Mouse (Mus musculus): ENCODE measurements around the gene Rnf135. TPM values are rescaled to one million over a fixed set of nuclear protein-coding genes. Genes with fewer than 3 reads are reported as not detected.
"Not testable (repeated sequence)": the region's sequence is repeated elsewhere in the genome, so short reads cannot be mapped to it uniquely, and the experiment has no call there.

Rnf135 gene
- polyA plus RNA-seq, 1 experiment from 2014 or later: 3.6 TPM

DNA sequence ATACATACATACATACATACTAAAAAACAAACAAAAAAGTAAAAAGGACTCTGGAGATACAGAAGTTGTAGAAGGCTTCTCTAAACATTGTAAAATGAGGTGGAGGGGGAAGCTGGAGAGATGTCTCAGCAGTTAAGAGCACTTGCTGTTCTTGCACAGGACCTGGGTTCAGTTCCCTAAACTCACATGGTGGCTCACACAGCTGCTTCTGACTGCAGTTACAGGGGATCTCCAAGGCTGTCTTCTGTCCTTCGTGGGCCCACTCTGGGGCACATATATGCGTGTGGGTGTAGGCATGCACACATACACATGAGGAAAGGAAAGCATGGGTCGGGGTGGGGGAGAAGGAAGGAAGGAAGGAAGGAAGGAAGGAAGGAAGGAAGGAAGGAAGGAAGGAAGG, 14.0 kb upstream of the Rnf135 start:
- H3K27ac ChIP-seq (ENCODE audit: low read length): no peak overlapping the region
- ATAC-seq: no peak
- no peak overlapping the region for H3K4me3 ChIP-seq (ENCODE audit: low read depth, low read length)
- H3K27me3 ChIP-seq (ENCODE audit: control insufficient read depth, insufficient read depth, low read depth, low read length): no peaks in the 10 kb centered on the region
- H3K9me3 ChIP-seq (replicated peaks; ENCODE audit: control insufficient read depth, low read length, poor library complexity, severe bottlenecking): no peaks in the 10 kb centered on the region
- no peak overlapping the region for H3K4me2 ChIP-seq (ENCODE audit: low read length)
- H3K36me3 ChIP-seq (ENCODE audit: control insufficient read depth, insufficient read depth, low read length): no peaks in the 10 kb centered on the region
- no peak overlapping the region for H3K9ac ChIP-seq (ENCODE audit: low read depth, low read length)
- 83% methylated on average over 3 of the region's 3 CpGs for WGBS
- no peaks in the 10 kb centered on the region for H3K4me1 ChIP-seq (ENCODE audit: control insufficient read depth, insufficient read depth, low read length)

- Histone ChIP-seq H3K4me3 (ENCODE audit: low read depth, low read length) (no peak overlapping the region), H3K9ac (ENCODE audit: low read depth, low read length) (no peak overlapping the region), H3K27ac (ENCODE audit: low read length) (no peak overlapping the region), H3K36me3 (ENCODE audit: control insufficient read depth, insufficient read depth, low read length) (no peaks in the 10 kb centered on the region), H3K27me3 (ENCODE audit: control insufficient read depth, insufficient read depth, low read depth, low read length) (no peaks in the 10 kb centered on the region), H3K4me1 (ENCODE audit: control insufficient read depth, insufficient read depth, low read length) (no peaks in the 10 kb centered on the region), H3K4me2 (ENCODE audit: low read length) (no peak overlapping the region), H3K9me3 (replicated peaks; ENCODE audit: control insufficient read depth, low read length, poor library complexity, severe bottlenecking) (no peaks in the 10 kb centered on the region)
- WGBS: 86% methylated on average over 5 of the region's 5 CpGs
- no peak for ATAC-seq
These were observed 13.3 kb upstream of the Rnf135 start for GRCm38 (mm10) chr11:80170351-80170750.

GRCm38 (mm10) chr11:80171884-80172283, 11.8 kb upstream of the Rnf135 start:
- Histone ChIP-seq H3K4me3 (ENCODE audit: low read depth, low read length) (no peak overlapping the region), H3K4me2 (ENCODE audit: low read length) (no peak overlapping the region), H3K9me3 (replicated peaks; ENCODE audit: control insufficient read depth, low read length, poor library complexity, severe bottlenecking) (no peaks in the 10 kb centered on the region), H3K27me3 (ENCODE audit: control insufficient read depth, insufficient read depth, low read depth, low read length) (no peaks in the 10 kb centered on the region), H3K36me3 (ENCODE audit: control insufficient read depth, insufficient read depth, low read length) (no peaks in the 10 kb centered on the region), H3K27ac (ENCODE audit: low read length) (no peak overlapping the region), H3K9ac (ENCODE audit: low read depth, low read length) (no peak overlapping the region), H3K4me1 (ENCODE audit: control insufficient read depth, insufficient read depth, low read length) (no peaks in the 10 kb centered on the region)
- 73% methylated on average over 4 of the region's 4 CpGs for WGBS
- ATAC-seq: no peak

- Histone ChIP-seq H3K36me3 (ENCODE audit: control insufficient read depth, insufficient read depth, low read length) (no peaks in the 10 kb centered on the region), H3K9ac (ENCODE audit: low read depth, low read length) (no peak overlapping the region), H3K4me2 (ENCODE audit: low read length) (no peak overlapping the region), H3K9me3 (replicated peaks; ENCODE audit: control insufficient read depth, low read length, poor library complexity, severe bottlenecking) (no peaks in the 10 kb centered on the region), H3K4me3 (ENCODE audit: low read depth, low read length) (no peak overlapping the region), H3K4me1 (ENCODE audit: control insufficient read depth, insufficient read depth, low read length) (no peaks in the 10 kb centered on the region), H3K27ac (ENCODE audit: low read length) (no peak overlapping the region), H3K27me3 (ENCODE audit: control insufficient read depth, insufficient read depth, low read depth, low read length) (no peaks in the 10 kb centered on the region)
- ATAC-seq: no peak
- 82% methylated on average over 11 of the region's 11 CpGs for WGBS
These were observed 9.5 kb upstream of the Rnf135 start for GRCm38 (mm10) chr11:80173963-80174670.

GRCm38 (mm10) chr11:80176911-80177895, 6.4 kb upstream of the Rnf135 start:
- 83% methylated on average over 11 of the region's 11 CpGs for WGBS
- H3K4me1 ChIP-seq (ENCODE audit: control insufficient read depth, insufficient read depth, low read length): no peaks in the 10 kb centered on the region
- no peaks in the 10 kb centered on the region for H3K9me3 ChIP-seq (replicated peaks; ENCODE audit: control insufficient read depth, low read length, poor library complexity, severe bottlenecking)
- ATAC-seq: no peak
- H3K36me3 ChIP-seq (ENCODE audit: control insufficient read depth, insufficient read depth, low read length): no peaks in the 10 kb centered on the region
- no peak overlapping the region for H3K27ac ChIP-seq (ENCODE audit: low read length)
- H3K4me3 ChIP-seq (ENCODE audit: low read depth, low read length): no peak overlapping the region
- H3K9ac ChIP-seq (ENCODE audit: low read depth, low read length): no peak overlapping the region
- H3K4me2 ChIP-seq (ENCODE audit: low read length): no peak overlapping the region
- H3K27me3 ChIP-seq (ENCODE audit: control insufficient read depth, insufficient read depth, low read depth, low read length): no peaks in the 10 kb centered on the region

DNA sequence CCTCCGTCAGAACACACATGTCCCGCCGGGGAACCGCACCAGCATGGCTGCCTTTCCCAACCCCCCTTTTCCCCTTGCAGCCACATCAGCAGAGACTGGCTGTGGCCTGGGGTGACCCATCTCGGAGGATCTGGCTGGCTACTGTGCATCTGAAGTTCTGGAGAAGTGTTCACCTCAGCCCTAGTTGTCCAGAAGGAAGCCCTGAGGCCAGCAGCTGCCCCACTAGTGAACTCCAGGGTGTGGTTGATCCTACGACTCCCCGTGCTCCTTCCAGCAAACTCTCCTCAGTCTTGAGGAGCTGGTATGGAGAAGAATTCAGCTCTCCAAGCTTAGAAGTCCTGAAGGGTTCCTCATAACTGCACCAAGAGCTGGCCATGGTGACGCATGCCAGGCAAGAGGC, 5.3 kb upstream of the Rnf135 start:
- Histone ChIP-seq H3K36me3 (ENCODE audit: control insufficient read depth, insufficient read depth, low read length) (no peaks in the 10 kb centered on the region), H3K27ac (ENCODE audit: low read length) (no peak overlapping the region), H3K4me2 (ENCODE audit: low read length) (no peak overlapping the region), H3K4me1 (ENCODE audit: control insufficient read depth, insufficient read depth, low read length) (no peaks in the 10 kb centered on the region), H3K27me3 (ENCODE audit: control insufficient read depth, insufficient read depth, low read depth, low read length) (no peaks in the 10 kb centered on the region), H3K4me3 (ENCODE audit: low read depth, low read length) (no peak overlapping the region), H3K9me3 (replicated peaks; ENCODE audit: control insufficient read depth, low read length, poor library complexity, severe bottlenecking) (no peaks in the 10 kb centered on the region), H3K9ac (ENCODE audit: low read depth, low read length) (no peak overlapping the region)
- no peak for ATAC-seq
- 90% methylated on average over 8 of the region's 8 CpGs for WGBS

DNA sequence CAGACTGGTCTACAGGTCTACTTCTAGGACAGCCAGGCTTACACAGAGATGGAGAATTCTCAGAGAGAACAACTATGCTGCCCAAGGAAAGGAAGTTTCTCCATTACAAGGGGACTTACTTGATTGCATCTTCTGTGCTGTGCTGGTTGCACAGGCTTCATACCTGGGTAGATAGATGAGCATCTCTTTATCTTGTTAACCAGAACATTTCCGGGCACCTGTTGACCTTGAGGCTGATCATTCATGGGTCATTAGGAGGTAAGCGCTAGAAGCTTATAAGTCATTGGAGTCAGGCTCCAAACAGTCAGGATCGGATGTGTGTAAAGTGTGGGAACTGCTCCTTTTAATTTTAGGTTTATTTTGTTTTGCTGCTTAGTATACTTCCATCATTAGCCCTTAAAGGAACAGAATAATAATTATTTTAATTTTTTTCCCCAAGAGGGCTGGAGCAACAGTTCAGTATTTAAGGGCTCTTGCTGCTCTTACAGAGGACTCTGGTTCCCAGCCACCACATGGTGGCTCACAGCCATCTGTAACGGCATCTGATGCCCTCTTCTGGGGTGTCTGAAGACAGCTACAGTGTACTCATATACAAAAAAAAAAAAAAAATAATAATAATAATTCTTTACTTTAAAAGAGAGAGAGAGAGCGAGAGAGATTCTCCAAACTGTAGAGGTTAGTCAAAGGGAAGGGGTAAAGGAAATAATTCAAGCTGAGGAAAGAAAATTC, 2.5 kb upstream of the Rnf135 start:
- no peak for ATAC-seq
- no peaks in the 10 kb centered on the region for H3K36me3 ChIP-seq (ENCODE audit: control insufficient read depth, insufficient read depth, low read length)
- no peaks in the 10 kb centered on the region for H3K4me1 ChIP-seq (ENCODE audit: control insufficient read depth, insufficient read depth, low read length)
- no peaks in the 10 kb centered on the region for H3K9me3 ChIP-seq (replicated peaks; ENCODE audit: control insufficient read depth, low read length, poor library complexity, severe bottlenecking)
- H3K4me3 ChIP-seq (ENCODE audit: low read depth, low read length): no peak overlapping the region
- no peak overlapping the region for H3K9ac ChIP-seq (ENCODE audit: low read depth, low read length)
- 77% methylated on average over 5 of the region's 5 CpGs for WGBS
- no peak overlapping the region for H3K4me2 ChIP-seq (ENCODE audit: low read length)
- no peaks in the 10 kb centered on the region for H3K27me3 ChIP-seq (ENCODE audit: control insufficient read depth, insufficient read depth, low read depth, low read length)
- no peak overlapping the region for H3K27ac ChIP-seq (ENCODE audit: low read length)

DNA sequence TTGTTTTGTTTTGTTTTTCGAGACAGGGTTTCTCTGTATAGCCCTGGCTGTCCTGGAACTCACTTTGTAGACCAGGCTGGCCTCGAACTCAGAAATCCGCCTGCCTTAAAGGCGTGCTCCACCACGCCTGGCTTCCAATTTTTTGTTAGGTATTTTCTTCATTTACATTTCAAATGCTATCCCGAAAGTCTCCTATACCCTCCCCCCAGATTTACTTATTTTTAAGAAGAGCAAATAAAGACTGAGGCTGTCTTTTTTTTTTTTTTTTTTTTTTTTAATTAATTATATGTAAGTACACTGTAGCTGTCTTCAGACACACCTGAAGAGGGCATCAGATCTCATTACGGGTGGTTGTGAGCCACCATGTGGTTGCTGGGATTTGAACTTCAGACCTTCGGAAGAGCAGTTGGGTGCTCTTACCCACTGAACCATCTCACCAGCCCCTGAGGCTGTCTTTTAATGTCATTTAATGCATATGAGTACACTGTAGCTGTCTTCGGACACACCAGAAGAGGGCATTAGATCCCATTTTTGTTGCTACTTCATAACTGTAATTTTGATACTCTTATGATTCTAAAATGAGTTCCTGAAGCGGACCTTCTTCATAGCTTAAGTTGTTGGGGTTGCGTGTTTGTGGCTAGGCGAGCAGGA, 472 bp upstream of the Rnf135 start:
- WGBS: 43% methylated on average over 12 of the region's 12 CpGs
- H3K27me3 ChIP-seq (ENCODE audit: control insufficient read depth, insufficient read depth, low read depth, low read length); ATAC-seq; H3K9me3 ChIP-seq (replicated peaks; ENCODE audit: control insufficient read depth, low read length, poor library complexity, severe bottlenecking); H3K4me1 ChIP-seq (ENCODE audit: control insufficient read depth, insufficient read depth, low read length); H3K27ac ChIP-seq (ENCODE audit: low read length); H3K36me3 ChIP-seq (ENCODE audit: control insufficient read depth, insufficient read depth, low read length): not testable (repeated sequence)
- H3K4me2 ChIP-seq (ENCODE audit: low read length): peak overlapping the region; percentile 69
- H3K4me3 ChIP-seq (ENCODE audit: low read depth, low read length): peak overlapping the region; percentile 50
- peak overlapping the region; percentile 71; the same call in 1 of the 2 replicates for H3K9ac ChIP-seq (ENCODE audit: low read depth, low read length)

Data from midbrain, embryonic 16.5 days (tissue).